Mouse (Mus musculus) brain, embryonic 14.5 days (tissue): ENCODE results near the gene Ppm1k.

Experiments
- CTCF ChIP-seq: fragments of 200-500 bp; IDR thresholded peaks from 2 replicates; pipeline ENCODE4 v1.5.1; 2012; ENCODE audit warnings: inconsistent platforms, mild to moderate bottlenecking, moderate library complexity, borderline replicate concordance; ENCODE audit not compliant: insufficient read depth, insufficient read length; ENCODE audit errors: extremely low read depth
- POLR2A ChIP-seq: fragments of 200-500 bp; IDR thresholded peaks from 2 replicates; pipeline ENCODE4 v1.6.1; 2012; ENCODE audit warnings: mild to moderate bottlenecking, inconsistent platforms, borderline replicate concordance; ENCODE audit not compliant: poor library complexity, insufficient read depth, insufficient read length, severe bottlenecking; ENCODE audit errors: extremely low read depth

DNA sequence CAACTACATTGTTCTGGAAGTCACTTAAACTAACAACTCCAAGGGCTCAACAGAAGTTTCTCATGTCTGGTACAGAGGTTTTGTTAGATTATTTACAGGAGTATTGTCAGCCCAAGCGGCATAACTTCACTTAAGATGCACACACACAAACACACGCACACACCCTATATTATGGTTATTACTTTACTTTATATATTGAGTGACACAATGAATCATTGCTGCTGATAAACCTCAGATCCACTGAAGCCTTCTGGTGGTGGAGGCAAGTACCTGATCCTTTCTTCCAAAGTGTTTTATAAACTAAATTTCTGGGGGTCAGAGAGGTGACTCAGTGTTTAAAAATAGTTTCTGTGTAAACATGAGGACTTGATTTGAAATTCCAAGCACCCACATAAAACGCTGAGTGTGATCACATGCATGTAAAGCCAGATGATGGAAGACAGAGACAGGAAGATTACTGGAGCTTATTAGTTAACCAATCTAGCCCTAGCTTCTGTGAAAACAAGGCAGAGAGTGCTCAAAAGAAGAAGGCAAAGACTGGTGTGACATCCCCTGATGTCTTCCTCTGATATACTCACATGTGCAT is 16.0 kb upstream of the Ppm1k start:
- TF ChIP-seq CTCF (no peak), POLR2A (no peak)
